Mouse (Mus musculus): Measurements from ENCODE around the gene Amn. TPM values are rescaled to one million over a fixed set of nuclear protein-coding genes. Genes with fewer than 3 reads are reported as not detected.
A peak's percentile ranks its signal among the peaks of the same experiment; 100 is the strongest.

Amn gene
- polyA plus RNA-seq, 1 experiment from 2014 or later, result 0.50 TPM

- DNase-seq (ENCODE audit: low spot score), result no peak
- Histone ChIP-seq H3K27ac (replicated peaks; ENCODE audit: low read depth, low read length) (no peak overlapping the region), H3K27me3 (replicated peaks; ENCODE audit: control insufficient read depth, insufficient read depth, low read length) (no peaks in the 10 kb centered on the region), H3K36me3 (ENCODE audit: control insufficient read depth, insufficient read depth, low read length) (peaks cover 49% of the 10 kb centered on the region; the same call in 1 of the 2 replicates), H3K4me1 (ENCODE audit: control insufficient read depth, insufficient read depth, low read length) (no peaks in the 10 kb centered on the region), H3K4me3 (ENCODE audit: low read depth, low read length) (no peak overlapping the region), H3K9me3 (ENCODE audit: control insufficient read depth, low read length) (no peaks in the 10 kb centered on the region), H3K9ac (ENCODE audit: low read depth, low read length) (no peak overlapping the region), H3K4me2 (ENCODE audit: low read depth, low read length) (no peak overlapping the region)
- WGBS, result 49% methylated on average over 3 of the region's 3 CpGs
- ATAC-seq (ENCODE audit: low read depth), result no peak
These were observed 21.8 kb upstream of the Amn start for GRCm38 (mm10) chr12:111249095-111249494.

DNA sequence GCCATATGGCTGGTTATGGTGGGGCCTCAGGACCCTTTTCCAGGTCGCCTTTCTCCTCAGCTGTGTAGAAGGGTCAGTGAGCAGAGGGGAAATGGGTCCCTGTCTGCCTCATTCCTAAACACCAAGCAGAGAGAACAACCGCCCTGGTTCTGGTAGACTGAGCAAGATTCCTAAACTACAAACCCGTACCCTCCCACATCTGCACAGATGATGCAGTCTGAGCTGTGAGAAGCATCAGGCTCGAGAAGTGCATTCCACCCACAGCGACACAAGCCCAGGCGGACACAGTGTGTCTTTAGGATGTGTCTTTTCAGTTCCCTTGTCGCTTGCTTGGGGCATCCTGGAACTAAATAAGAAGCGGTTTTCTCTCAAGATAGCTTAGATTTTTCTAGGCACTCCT is 20.8 kb upstream of the Amn start:
- 70% methylated on average over 8 of the region's 8 CpGs for WGBS
- H3K27ac ChIP-seq (replicated peaks; ENCODE audit: low read depth, low read length), result no peak overlapping the region
- DNase-seq (ENCODE audit: low spot score) (no peak), ATAC-seq (ENCODE audit: low read depth) (no peak)
- no peak overlapping the region for H3K9ac ChIP-seq (ENCODE audit: low read depth, low read length)
- H3K36me3 ChIP-seq (ENCODE audit: control insufficient read depth, insufficient read depth, low read length), result peaks cover 42% of the 10 kb centered on the region; the same call in 1 of the 2 replicates
- H3K27me3 ChIP-seq (replicated peaks; ENCODE audit: control insufficient read depth, insufficient read depth, low read length), result no peaks in the 10 kb centered on the region
- H3K4me2 ChIP-seq (ENCODE audit: low read depth, low read length), result no peak overlapping the region
- no peaks in the 10 kb centered on the region for H3K9me3 ChIP-seq (ENCODE audit: control insufficient read depth, low read length)
- no peak overlapping the region for H3K4me3 ChIP-seq (ENCODE audit: low read depth, low read length)
- H3K4me1 ChIP-seq (ENCODE audit: control insufficient read depth, insufficient read depth, low read length), result no peaks in the 10 kb centered on the region

DNA sequence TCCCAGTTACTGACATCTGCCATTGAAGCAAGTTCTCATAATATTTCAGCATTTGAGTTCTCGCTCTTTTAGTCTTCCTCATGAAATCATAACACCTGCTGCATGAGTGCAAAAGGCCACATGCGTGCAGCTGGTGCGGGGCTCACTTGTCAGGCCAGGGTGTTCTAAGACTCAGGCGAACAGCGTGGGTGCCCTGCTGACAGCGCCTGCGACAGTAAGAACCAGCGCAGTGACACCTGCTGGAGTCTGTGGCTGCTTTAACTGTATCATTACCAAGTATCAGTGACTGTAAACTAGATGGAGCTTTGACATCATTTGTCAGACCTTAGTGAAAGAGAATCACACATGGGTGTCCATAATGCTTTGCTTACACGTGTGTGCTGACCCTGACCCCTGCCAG is 19.7 kb upstream of the Amn start:
- Histone ChIP-seq H3K9ac (ENCODE audit: low read depth, low read length) (no peak overlapping the region), H3K27me3 (replicated peaks; ENCODE audit: control insufficient read depth, insufficient read depth, low read length) (no peaks in the 10 kb centered on the region)
- WGBS, result 65% methylated on average over 9 of the region's 9 CpGs

DNA sequence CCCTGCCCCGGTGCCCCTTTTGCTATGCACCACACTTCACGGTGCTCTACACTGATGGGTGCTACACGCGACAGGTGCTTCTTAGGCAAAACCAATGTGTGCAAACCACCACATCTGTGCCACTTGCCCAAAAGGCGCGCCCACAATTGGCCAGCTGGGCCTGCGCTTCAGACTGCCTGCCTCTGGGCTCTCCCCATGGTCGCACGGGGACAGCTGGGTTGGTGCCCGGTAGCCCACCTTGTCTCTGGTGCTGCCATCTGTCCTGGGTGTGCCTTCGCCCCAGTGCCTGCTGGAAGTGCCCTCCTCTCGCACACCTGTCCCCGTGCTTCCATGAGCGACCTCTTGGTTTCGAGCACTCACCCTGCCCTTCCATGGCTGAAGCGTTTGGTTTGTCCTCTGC is 7.2 kb upstream of the Amn start:
- Histone ChIP-seq H3K4me2 (ENCODE audit: low read depth, low read length) (no peak overlapping the region), H3K36me3 (ENCODE audit: control insufficient read depth, insufficient read depth, low read length) (peaks cover 41% of the 10 kb centered on the region), H3K4me1 (ENCODE audit: control insufficient read depth, insufficient read depth, low read length) (no peaks in the 10 kb centered on the region), H3K27me3 (replicated peaks; ENCODE audit: control insufficient read depth, insufficient read depth, low read length) (no peaks in the 10 kb centered on the region), H3K27ac (replicated peaks; ENCODE audit: low read depth, low read length) (no peak overlapping the region), H3K9me3 (ENCODE audit: control insufficient read depth, low read length) (no peaks in the 10 kb centered on the region), H3K9ac (ENCODE audit: low read depth, low read length) (no peak overlapping the region), H3K4me3 (ENCODE audit: low read depth, low read length) (no peak overlapping the region)
- WGBS, result 95% methylated on average over 16 of the region's 16 CpGs
- ATAC-seq (ENCODE audit: low read depth), result no peak
- no peak for DNase-seq (ENCODE audit: low spot score)

More for the DNA sequence above, 19.7 kb upstream of the Amn start:
- Histone ChIP-seq H3K27ac (replicated peaks; ENCODE audit: low read depth, low read length) (no peak overlapping the region), H3K4me2 (ENCODE audit: low read depth, low read length) (no peak overlapping the region), H3K9me3 (ENCODE audit: control insufficient read depth, low read length) (no peaks in the 10 kb centered on the region), H3K4me3 (ENCODE audit: low read depth, low read length) (no peak overlapping the region), H3K36me3 (ENCODE audit: control insufficient read depth, insufficient read depth, low read length) (peaks cover 43% of the 10 kb centered on the region), H3K4me1 (ENCODE audit: control insufficient read depth, insufficient read depth, low read length) (no peaks in the 10 kb centered on the region)
- ATAC-seq (ENCODE audit: low read depth) (no peak), DNase-seq (ENCODE audit: low spot score) (peak; percentile 35)

GRCm38 (mm10) chr12:111265212-111265611 is 5.7 kb upstream of the Amn start:
- no peak for ATAC-seq (ENCODE audit: low read depth)
- Histone ChIP-seq H3K9ac (ENCODE audit: low read depth, low read length) (no peak overlapping the region), H3K9me3 (ENCODE audit: control insufficient read depth, low read length) (no peaks in the 10 kb centered on the region), H3K36me3 (ENCODE audit: control insufficient read depth, insufficient read depth, low read length) (peaks cover 32% of the 10 kb centered on the region), H3K4me2 (ENCODE audit: low read depth, low read length) (no peak overlapping the region), H3K27ac (replicated peaks; ENCODE audit: low read depth, low read length) (no peak overlapping the region), H3K4me3 (ENCODE audit: low read depth, low read length) (no peak overlapping the region), H3K4me1 (ENCODE audit: control insufficient read depth, insufficient read depth, low read length) (no peaks in the 10 kb centered on the region), H3K27me3 (replicated peaks; ENCODE audit: control insufficient read depth, insufficient read depth, low read length) (peaks cover 5% of the 10 kb centered on the region)
- 65% methylated on average over 5 of the region's 5 CpGs for WGBS
- no peak for DNase-seq (ENCODE audit: low spot score)

- no peak overlapping the region for H3K9ac ChIP-seq (ENCODE audit: low read depth, low read length)
- peaks cover 19% of the 10 kb centered on the region for H3K27me3 ChIP-seq (replicated peaks; ENCODE audit: control insufficient read depth, insufficient read depth, low read length)
- H3K4me2 ChIP-seq (ENCODE audit: low read depth, low read length), result no peak overlapping the region
- H3K4me3 ChIP-seq (ENCODE audit: low read depth, low read length), result no peak overlapping the region
- peaks cover 24% of the 10 kb centered on the region for H3K36me3 ChIP-seq (ENCODE audit: control insufficient read depth, insufficient read depth, low read length)
- ATAC-seq (ENCODE audit: low read depth) (no peak), DNase-seq (ENCODE audit: low spot score) (no peak)
- H3K27ac ChIP-seq (replicated peaks; ENCODE audit: low read depth, low read length), result no peak overlapping the region
- 85% methylated on average over 12 of the region's 12 CpGs for whole genome bisulfite sequencing
- H3K4me1 ChIP-seq (ENCODE audit: control insufficient read depth, insufficient read depth, low read length), result no peaks in the 10 kb centered on the region
- H3K9me3 ChIP-seq (ENCODE audit: control insufficient read depth, low read length), result no peaks in the 10 kb centered on the region
These were observed 4.3 kb upstream of the Amn start for GRCm38 (mm10) chr12:111266592-111266991.

DNA sequence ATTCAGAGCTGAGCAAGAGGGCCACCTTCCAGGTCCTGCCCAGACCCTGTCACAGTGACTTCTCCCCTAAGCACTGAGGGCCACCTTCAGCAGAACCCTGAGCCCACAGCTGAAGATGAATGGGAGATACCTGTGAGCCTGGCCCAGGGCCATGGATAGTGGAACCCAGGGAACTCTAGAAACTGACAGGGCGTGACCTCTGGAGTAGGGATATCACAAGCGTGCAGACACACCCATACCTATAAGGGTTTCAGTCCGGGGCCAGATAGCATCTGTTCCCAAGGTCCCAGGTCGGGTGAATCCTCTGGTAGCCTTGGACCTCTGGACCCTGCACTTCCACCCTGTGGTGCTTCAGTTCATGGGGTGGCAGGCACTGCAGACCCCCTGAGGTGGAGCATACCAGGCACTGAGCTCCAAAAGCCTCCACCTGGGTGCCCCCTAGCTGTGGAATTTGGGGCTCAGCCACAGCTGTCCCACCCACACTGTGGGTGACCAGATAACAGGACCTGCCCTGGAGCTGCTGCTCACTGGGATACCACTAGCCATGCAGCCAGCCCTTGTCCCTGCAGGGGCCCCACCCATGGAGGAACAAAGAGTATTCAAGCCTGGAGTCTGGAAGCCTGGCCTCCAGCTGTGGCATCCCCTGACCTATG is 3.1 kb upstream of the Amn start:
- H3K9ac ChIP-seq (ENCODE audit: low read depth, low read length), result no peak overlapping the region
- 61% methylated on average over 4 of the region's 4 CpGs for WGBS
- H3K4me1 ChIP-seq (ENCODE audit: control insufficient read depth, insufficient read depth, low read length), result no peaks in the 10 kb centered on the region
- no peak overlapping the region for H3K27ac ChIP-seq (replicated peaks; ENCODE audit: low read depth, low read length)
- peaks cover 31% of the 10 kb centered on the region for H3K27me3 ChIP-seq (replicated peaks; ENCODE audit: control insufficient read depth, insufficient read depth, low read length)
- DNase-seq (ENCODE audit: low spot score) (no peak), ATAC-seq (ENCODE audit: low read depth) (no peak)
- H3K4me2 ChIP-seq (ENCODE audit: low read depth, low read length), result no peak overlapping the region
- peaks cover 19% of the 10 kb centered on the region; the same call in 1 of the 2 replicates for H3K36me3 ChIP-seq (ENCODE audit: control insufficient read depth, insufficient read depth, low read length)
- H3K9me3 ChIP-seq (ENCODE audit: control insufficient read depth, low read length), result no peaks in the 10 kb centered on the region
- no peak overlapping the region for H3K4me3 ChIP-seq (ENCODE audit: low read depth, low read length)

GRCm38 (mm10) chr12:111271406-111271805 is 511 bp downstream of the Amn start:
- 0 out of 2 replicates have a peak overlapping the region, but pooled peaks have one; percentile 8 for H3K9ac ChIP-seq (ENCODE audit: low read depth, low read length)
- peak overlapping the region; percentile 29 for H3K4me2 ChIP-seq (ENCODE audit: low read depth, low read length)
- ATAC-seq (ENCODE audit: low read depth) (no peak), DNase-seq (ENCODE audit: low spot score) (no peak)
- peak overlapping the region; percentile 23 for H3K4me3 ChIP-seq (ENCODE audit: low read depth, low read length)
- H3K27ac ChIP-seq (replicated peaks; ENCODE audit: low read depth, low read length), result no peak overlapping the region
- H3K4me1 ChIP-seq (ENCODE audit: control insufficient read depth, insufficient read depth, low read length), result peaks cover 13% of the 10 kb centered on the region
- peaks cover 67% of the 10 kb centered on the region for H3K27me3 ChIP-seq (replicated peaks; ENCODE audit: control insufficient read depth, insufficient read depth, low read length)
- H3K36me3 ChIP-seq (ENCODE audit: control insufficient read depth, insufficient read depth, low read length), result no peaks in the 10 kb centered on the region
- no peaks in the 10 kb centered on the region for H3K9me3 ChIP-seq (ENCODE audit: control insufficient read depth, low read length)
- 11% methylated on average over 17 of the region's 28 CpGs for WGBS

DNA sequence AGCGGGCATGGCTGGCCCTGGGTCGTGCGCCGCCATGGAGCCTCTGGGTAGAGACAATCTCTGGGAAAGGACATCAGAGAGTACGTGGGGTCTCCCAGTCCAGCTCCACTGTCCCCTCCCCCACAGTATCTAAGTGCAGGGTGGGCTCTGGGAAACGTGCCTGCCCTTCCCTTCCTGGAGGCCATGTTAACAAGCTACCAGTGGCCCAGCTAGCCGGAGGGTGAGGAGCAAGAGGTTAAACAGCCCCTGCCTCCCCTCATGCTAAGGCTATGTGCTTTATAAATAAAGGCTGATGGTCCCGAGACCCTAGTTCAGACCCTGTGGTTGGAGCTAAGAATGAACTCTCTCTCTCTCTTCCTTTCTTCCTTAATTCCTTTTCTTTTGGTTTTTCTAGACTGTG is 1.1 kb downstream of the Amn start:
- Histone ChIP-seq H3K27ac (replicated peaks; ENCODE audit: low read depth, low read length) (no peak overlapping the region), H3K4me1 (ENCODE audit: control insufficient read depth, insufficient read depth, low read length) (peaks cover 13% of the 10 kb centered on the region), H3K9me3 (ENCODE audit: control insufficient read depth, low read length) (no peaks in the 10 kb centered on the region), H3K27me3 (replicated peaks; ENCODE audit: control insufficient read depth, insufficient read depth, low read length) (peaks cover 73% of the 10 kb centered on the region), H3K4me2 (ENCODE audit: low read depth, low read length) (no peak overlapping the region), H3K4me3 (ENCODE audit: low read depth, low read length) (peak overlapping the region; percentile 23; the same call in 1 of the 2 replicates), H3K9ac (ENCODE audit: low read depth, low read length) (no peak overlapping the region), H3K36me3 (ENCODE audit: control insufficient read depth, insufficient read depth, low read length) (no peaks in the 10 kb centered on the region)
- ATAC-seq (ENCODE audit: low read depth) (no peak), DNase-seq (ENCODE audit: low spot score) (no peak)
- 26% methylated on average over 3 of the region's 8 CpGs for WGBS

Data from embryonic facial prominence, embryonic 14.5 days (tissue).